Comparison of ENCODE assay signal across 12 mouse cellular contexts in the genomic region with DNA sequence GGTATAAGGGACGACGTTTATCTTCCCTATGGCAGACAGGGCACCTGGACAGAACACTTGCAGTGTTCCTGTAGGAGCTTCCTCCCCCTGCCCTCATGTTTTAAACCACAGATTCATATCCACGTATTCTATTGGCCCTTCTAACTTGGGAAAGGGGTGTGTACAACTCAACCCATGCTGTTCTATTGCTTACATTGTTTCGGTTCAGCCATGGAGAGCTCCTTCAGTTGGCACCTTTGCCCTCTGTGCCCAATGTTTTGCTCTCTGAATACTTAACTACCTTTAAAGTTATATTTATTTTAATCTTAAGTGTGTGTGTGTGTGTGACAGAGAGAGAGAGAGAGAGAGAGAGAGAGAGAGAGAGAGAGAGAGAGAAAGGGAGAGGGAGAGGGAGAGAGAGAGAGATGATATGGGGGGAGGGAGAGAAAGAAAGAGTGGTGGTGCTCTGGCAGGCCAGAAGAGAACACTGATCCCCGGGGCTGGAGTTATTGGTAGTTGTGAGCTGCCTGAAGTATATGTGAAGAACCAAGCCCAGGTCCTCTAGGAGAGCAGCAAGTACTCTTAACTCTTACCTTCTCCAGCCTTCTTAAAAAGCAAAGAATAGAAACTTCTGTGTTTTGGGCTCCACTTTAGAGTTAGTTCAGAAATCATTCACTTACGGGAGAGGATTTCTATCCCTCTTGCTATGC.
"Had no signal": no experiment of that assay in that cellular context is flagged by ENCODE, and none has a peak within 500 bp of the region (broad histone marks: within the 10 kb centered on the region; RNA-seq: fewer than 3 reads in every experiment).

No protein-coding gene starts in this region.

- H3K9ac ChIP-seq: limb, embryonic 12.5 days; liver, embryonic 13.5 days; liver, postnatal 0 days; midbrain, embryonic 13.5 days had no signal

- H3K4me2 ChIP-seq: limb, embryonic 12.5 days; liver, embryonic 13.5 days; midbrain, embryonic 13.5 days had no signal

- H3K27me3 ChIP-seq: liver, embryonic 13.5 days had no signal

- ATAC-seq: liver, postnatal 0 days; midbrain, embryonic 13.5 days had no signal

- H3K36me3 ChIP-seq: limb, embryonic 12.5 days; liver, embryonic 13.5 days; midbrain, embryonic 13.5 days had no signal

- DNase-seq: kidney, adult 8-10 months; kidney, postnatal 25 days; layer of hippocampus, adult 9-11 months; layer of hippocampus, postnatal 36 days; liver; liver, embryonic 13.5 days; liver, postnatal 0 days; right cerebral cortex, adult 18-20 months; right cerebral cortex, postnatal 25 days; thymus, postnatal 36 days had no signal

- H3K27ac ChIP-seq: limb, embryonic 12.5 days; liver, embryonic 13.5 days; midbrain, embryonic 13.5 days had no signal

- H3K9me3 ChIP-seq: limb, embryonic 12.5 days; liver, embryonic 13.5 days; midbrain, embryonic 13.5 days had no signal

- H3K4me3 ChIP-seq: limb, embryonic 12.5 days; liver, embryonic 13.5 days; midbrain, embryonic 13.5 days had no signal

- H3K4me1 ChIP-seq: liver, embryonic 13.5 days had no signal
